8 mouse cellular contexts compared by ENCODE assay signal in the genomic region with DNA sequence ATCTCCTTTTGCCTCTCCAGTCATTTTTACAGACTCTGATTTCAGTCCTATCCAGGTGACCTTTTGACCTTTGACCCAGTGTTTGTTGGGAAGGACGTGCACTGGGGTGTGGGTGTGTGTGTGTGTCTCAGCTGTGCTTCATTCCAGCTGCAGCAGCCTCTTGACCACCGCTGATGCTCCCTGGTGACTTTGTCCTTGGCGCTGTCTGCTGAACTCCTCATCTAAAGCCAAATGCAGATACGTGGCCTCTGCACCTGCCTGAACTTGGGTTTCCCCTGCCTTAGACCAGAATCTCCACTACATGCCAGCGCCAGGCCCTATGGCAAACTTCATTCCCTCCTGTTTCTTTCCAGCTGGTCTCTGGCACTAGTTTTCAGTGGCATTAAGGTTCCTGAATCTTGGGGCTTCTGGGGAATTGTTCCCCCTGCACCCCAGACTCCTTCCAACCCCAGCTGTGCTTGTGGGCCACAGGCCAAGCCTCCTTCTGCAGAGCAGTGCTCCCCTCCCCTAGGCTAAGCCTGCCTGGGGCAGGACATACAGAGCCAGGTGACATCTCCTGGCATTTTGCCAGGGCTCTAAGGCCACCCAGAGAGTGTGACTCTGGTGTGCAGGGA. TPM values are rescaled to one million over a fixed set of nuclear protein-coding genes. Genes with fewer than 3 reads are reported as not detected.
DNase-seq lines count a peak whose midpoint lies in the region; ATAC-seq and TF ChIP-seq lines count a peak whose summit lies in the region.

No protein-coding gene starts in this region.

- no peak for ATAC-seq in lung, postnatal 0 days
- ATAC-seq in heart, embryonic 15.5 days (replicated peaks; ENCODE audit: insufficient number of reproducible peaks, insufficient read depth, low FRiP score, low read depth), result peak; percentile 33; the same call in 1 of the 2 replicates
- peak; percentile 27; the same call in 1 of the 2 replicates for ATAC-seq in limb, embryonic 14.5 days (ENCODE audit: low FRiP score, low read depth)
- no peak for ATAC-seq in erythroblast, adult 5-6 weeks (replicated peaks; ENCODE audit: low FRiP score, poor library complexity, severe bottlenecking)

- H3K27me3 ChIP-seq in lung, postnatal 0 days (replicated peaks; ENCODE audit: insufficient read depth, low read length), result no peaks in the 10 kb centered on the region
- H3K27me3 ChIP-seq in heart, embryonic 15.5 days, result no peaks in the 10 kb centered on the region
- H3K27me3 ChIP-seq in limb, embryonic 14.5 days (ENCODE audit: control insufficient read depth, insufficient read depth, low read length), result no peaks in the 10 kb centered on the region

- H3K4me3 ChIP-seq in lung, postnatal 0 days (ENCODE audit: low read depth, low read length), result no peak overlapping the region
- H3K4me3 ChIP-seq in lung, adult 2 months (replicated peaks; ENCODE audit: extremely low read depth, low read depth, low read length), result no peak overlapping the region
- H3K4me3 ChIP-seq in heart, embryonic 15.5 days, result no peak overlapping the region
- no peak overlapping the region for H3K4me3 ChIP-seq in limb, embryonic 14.5 days (replicated peaks; ENCODE audit: low read length)

- TF ChIP-seq POLR2A in lung, adult 2 months (IDR thresholded peaks at IDR 0.05; ENCODE audit: borderline replicate concordance, extremely low read depth, low read depth, low read length), result no peak
- no peak for TF ChIP-seq POLR2A in limb, embryonic 14.5 days (IDR thresholded peaks at IDR 0.05; ENCODE audit: borderline replicate concordance, extremely low read depth, insufficient read depth, insufficient read length)

- no peak for TF ChIP-seq CTCF in lung, postnatal 0 days (IDR thresholded peaks at IDR 0.05)
- no peak for TF ChIP-seq CTCF in lung, adult 2 months (IDR thresholded peaks at IDR 0.05; ENCODE audit: insufficient read depth, low read length)

- no peak for DNase-seq in lung, postnatal 0 days (ENCODE audit: low spot score)
- no peak for DNase-seq in lung, adult 2 months
- DNase-seq in cerebellum, adult 9-11 months, result peak; percentile 82
- DNase-seq in limb, embryonic 14.5 days (ENCODE audit: low spot score), result peak; percentile 66
- no peak for DNase-seq in layer of hippocampus, adult 9-11 months
- DNase-seq in B cell, adult 2 months, result no peak

- no peak for TF ChIP-seq EP300 in lung, postnatal 0 days (IDR thresholded peaks at IDR 0.05)

- H3K4me2 ChIP-seq in lung, postnatal 0 days (replicated peaks; ENCODE audit: low read depth, low read length), result peak overlapping the region; percentile 3; the same call in 1 of the 2 replicates
- no peak overlapping the region for H3K4me2 ChIP-seq in heart, embryonic 15.5 days
- no peak overlapping the region for H3K4me2 ChIP-seq in limb, embryonic 14.5 days (replicated peaks; ENCODE audit: low read depth, low read length, severe bottlenecking)

- 29% methylated on average over 5 of the region's 5 CpGs for WGBS in lung, postnatal 0 days
- WGBS in lung, adult 2 months, result 36% methylated on average over 5 of the region's 5 CpGs
- WGBS in heart, embryonic 15.5 days, result 39% methylated on average over 5 of the region's 5 CpGs
- 47% methylated on average over 5 of the region's 5 CpGs for WGBS in limb, embryonic 14.5 days

- H3K36me3 ChIP-seq in lung, postnatal 0 days (ENCODE audit: insufficient read depth, low read length), result peaks cover 11% of the 10 kb centered on the region; the same call in 1 of the 2 replicates
- H3K36me3 ChIP-seq in heart, embryonic 15.5 days, result 0 out of 2 replicates have a peak, but pooled peaks cover 6% of the 10 kb centered on the region
- peaks cover 59% of the 10 kb centered on the region for H3K36me3 ChIP-seq in limb, embryonic 14.5 days (ENCODE audit: control insufficient read depth, insufficient read depth, low read length)

- no peak overlapping the region for H3K9ac ChIP-seq in lung, postnatal 0 days (replicated peaks; ENCODE audit: low read depth)
- no peak overlapping the region for H3K9ac ChIP-seq in heart, embryonic 15.5 days
- H3K9ac ChIP-seq in limb, embryonic 14.5 days (ENCODE audit: low read depth, low read length, severe bottlenecking), result no peak overlapping the region

- H3K4me1 ChIP-seq in lung, postnatal 0 days (ENCODE audit: insufficient read depth, low read depth, low read length), result peaks cover 63% of the 10 kb centered on the region
- H3K4me1 ChIP-seq in lung, adult 2 months (ENCODE audit: control insufficient read depth, insufficient read depth, low read length), result peaks cover 70% of the 10 kb centered on the region
- H3K4me1 ChIP-seq in heart, embryonic 15.5 days (replicated peaks), result peaks cover 99% of the 10 kb centered on the region
- peaks cover 88% of the 10 kb centered on the region for H3K4me1 ChIP-seq in limb, embryonic 14.5 days (ENCODE audit: control insufficient read depth, insufficient read depth, low read length)

- H3K27ac ChIP-seq in lung, postnatal 0 days (ENCODE audit: low read length), result peak overlapping the region; percentile 71
- H3K27ac ChIP-seq in heart, embryonic 15.5 days, result peak overlapping the region; percentile 63
- 0 out of 2 replicates have a peak overlapping the region, but pooled peaks have one; percentile 5 for H3K27ac ChIP-seq in limb, embryonic 14.5 days (replicated peaks; ENCODE audit: low read depth, low read length)

- H3K9me3 ChIP-seq in lung, postnatal 0 days (ENCODE audit: low read length), result no peaks in the 10 kb centered on the region
- no peaks in the 10 kb centered on the region for H3K9me3 ChIP-seq in heart, embryonic 15.5 days (replicated peaks)
- no peaks in the 10 kb centered on the region for H3K9me3 ChIP-seq in limb, embryonic 14.5 days (ENCODE audit: control insufficient read depth, low read length)

RNA-seq across cellular contexts. Expression of a gene that starts 9.9 kb away (rescaled TPM):
- polyA plus RNA-seq in lung, postnatal 0 days (2015; fragmentation: Nextera tagmentation; extraction: Ambion mirVana), result 96.4 and 107 TPM in 2 replicates
- polyA plus RNA-seq in lung, adult 2 months (2012; rRNA removed), result 120 and 137 TPM in 2 replicates
- 40.3 and 65.5 TPM in 2 replicates for polyA plus RNA-seq in heart, embryonic 15.5 days (2015; fragmentation: Nextera tagmentation; extraction: Ambion mirVana)
- 105 and 120 TPM in 2 replicates for polyA plus RNA-seq in limb, embryonic 14.5 days (2012; rRNA removed)
- polyA plus RNA-seq in limb, embryonic 14.5 days (2014; fragmentation: Nextera tagmentation; extraction: Ambion mirVana), result 95.7 and 103 TPM in 2 replicates
- total RNA-seq in erythroblast, adult 5-6 weeks (2015; ENCODE audit: low replicate concordance), result 31.8 and 54.8 TPM in 2 replicates
- total RNA-seq in erythroblast, adult 5-6 weeks (2017; ENCODE audit: low replicate concordance), result 28.4 and 129 TPM in 2 replicates

RNA-seq across cellular contexts. Expression of a gene that starts 26.5 kb away (rescaled TPM):
- 464 and 478 TPM in 2 replicates for polyA plus RNA-seq in lung, postnatal 0 days (2015; fragmentation: Nextera tagmentation; extraction: Ambion mirVana)
- polyA plus RNA-seq in lung, adult 2 months (2012; rRNA removed), result 81.7 and 95.5 TPM in 2 replicates
- 286 and 399 TPM in 2 replicates for polyA plus RNA-seq in heart, embryonic 15.5 days (2015; fragmentation: Nextera tagmentation; extraction: Ambion mirVana)
- polyA plus RNA-seq in limb, embryonic 14.5 days (2012; rRNA removed), result 456 and 903 TPM in 2 replicates
- 730 and 764 TPM in 2 replicates for polyA plus RNA-seq in limb, embryonic 14.5 days (2014; fragmentation: Nextera tagmentation; extraction: Ambion mirVana)
- 241 and 306 TPM in 2 replicates for total RNA-seq in erythroblast, adult 5-6 weeks (2015; ENCODE audit: low replicate concordance)
- 280 and 382 TPM in 2 replicates for total RNA-seq in erythroblast, adult 5-6 weeks (2017; ENCODE audit: low replicate concordance)

RNA-seq across cellular contexts. Expression of a gene that starts 31.9 kb away (rescaled TPM):
- polyA plus RNA-seq in lung, postnatal 0 days (2015; fragmentation: Nextera tagmentation; extraction: Ambion mirVana), result 1.3 and 1.5 TPM in 2 replicates
- 2.8 and 4.5 TPM in 2 replicates for polyA plus RNA-seq in lung, adult 2 months (2012; rRNA removed)
- 2.9 and 3.4 TPM in 2 replicates for polyA plus RNA-seq in heart, embryonic 15.5 days (2015; fragmentation: Nextera tagmentation; extraction: Ambion mirVana)
- 12.4 and 13.3 TPM in 2 replicates for polyA plus RNA-seq in limb, embryonic 14.5 days (2012; rRNA removed)
- 5.3 and 7.2 TPM in 2 replicates for polyA plus RNA-seq in limb, embryonic 14.5 days (2014; fragmentation: Nextera tagmentation; extraction: Ambion mirVana)
- total RNA-seq in erythroblast, adult 5-6 weeks (2015; ENCODE audit: low replicate concordance), result 2.1 TPM in 1 of 2 replicates, not detected in the other
- total RNA-seq in erythroblast, adult 5-6 weeks (2017; ENCODE audit: low replicate concordance), result not detected in 2 replicates

RNA-seq across cellular contexts. Expression of a gene that starts 33.0 kb away (rescaled TPM):
- polyA plus RNA-seq in lung, postnatal 0 days (2015; fragmentation: Nextera tagmentation; extraction: Ambion mirVana), result not detected in 2 replicates
- polyA plus RNA-seq in lung, adult 2 months (2012; rRNA removed), result 0.22 TPM in 1 of 2 replicates, not detected in the other
- 0.21 and 0.32 TPM in 2 replicates for polyA plus RNA-seq in heart, embryonic 15.5 days (2015; fragmentation: Nextera tagmentation; extraction: Ambion mirVana)
- polyA plus RNA-seq in limb, embryonic 14.5 days (2012; rRNA removed), result 0.34 TPM in 1 of 2 replicates, not detected in the other
- 0.35 TPM in 1 of 2 replicates, not detected in the other for polyA plus RNA-seq in limb, embryonic 14.5 days (2014; fragmentation: Nextera tagmentation; extraction: Ambion mirVana)
- total RNA-seq in erythroblast, adult 5-6 weeks (2015; ENCODE audit: low replicate concordance), result not detected in 2 replicates
- total RNA-seq in erythroblast, adult 5-6 weeks (2017; ENCODE audit: low replicate concordance), result not detected in 2 replicates

RNA-seq across cellular contexts. Expression of a gene that starts 42.4 kb away (rescaled TPM):
- polyA plus RNA-seq in lung, postnatal 0 days (2015; fragmentation: Nextera tagmentation; extraction: Ambion mirVana), result 12.7 and 13.2 TPM in 2 replicates
- polyA plus RNA-seq in lung, adult 2 months (2012; rRNA removed), result 7.0 and 11.6 TPM in 2 replicates
- 9.5 and 10.5 TPM in 2 replicates for polyA plus RNA-seq in heart, embryonic 15.5 days (2015; fragmentation: Nextera tagmentation; extraction: Ambion mirVana)
- 20.6 and 22.0 TPM in 2 replicates for polyA plus RNA-seq in limb, embryonic 14.5 days (2012; rRNA removed)
- 11.6 and 11.7 TPM in 2 replicates for polyA plus RNA-seq in limb, embryonic 14.5 days (2014; fragmentation: Nextera tagmentation; extraction: Ambion mirVana)
- total RNA-seq in erythroblast, adult 5-6 weeks (2015; ENCODE audit: low replicate concordance), result 7.1 and 15.4 TPM in 2 replicates
- 8.9 and 12.3 TPM in 2 replicates for total RNA-seq in erythroblast, adult 5-6 weeks (2017; ENCODE audit: low replicate concordance)

Comparison
In these comparisons a context has a peak if more than half of its experiments do, and no peak if none do; other contexts are left out.
1. ATAC-seq: peak in heart, embryonic 15.5 days (single experiment) and limb, embryonic 14.5 days (single experiment); none in lung, postnatal 0 days (single experiment) and erythroblast, adult 5-6 weeks (single experiment).
2. DNase-seq: peak in cerebellum, adult 9-11 months (single experiment) and limb, embryonic 14.5 days (single experiment); none in lung, postnatal 0 days (single experiment), lung, adult 2 months (single experiment), layer of hippocampus, adult 9-11 months (single experiment) and B cell, adult 2 months (0 of 2).
3. H3K27ac ChIP-seq: peak in every context shown above with its lines; median percentile 71 in lung, postnatal 0 days; 63 in heart, embryonic 15.5 days; 5 in limb, embryonic 14.5 days.